Mouse (Mus musculus) liver, embryonic 13.5 days (tissue): ENCODE measurements around the gene Chd6. TPM values are rescaled to one million over a fixed set of nuclear protein-coding genes. Genes with fewer than 3 reads are reported as not detected.

Experiments used
- ATAC-seq: fragments of 200-750 bp; cut with Nextera tagmentation; 2 replicates; pipeline ENCODE4 v1.8.0; 2017; ENCODE audit warnings: low read depth, mild to moderate bottlenecking, moderate number of reproducible peaks, moderate library complexity
- DNase-seq: peaks from one replicate; pipeline ENCODE4 v3.0.0; 2022
- H3K27ac ChIP-seq: fragments of 300-500 bp; sonication (generic); 2 replicates; pipeline ENCODE4 v1.5.1; 2015; ENCODE audit warnings: moderate library complexity, mild to moderate bottlenecking, inconsistent platforms
- H3K27me3 ChIP-seq: fragments of 300-500 bp; sonication (generic); 2 replicates; pipeline ENCODE4 v1.6.1; 2015; ENCODE audit warnings: mild to moderate bottlenecking, inconsistent platforms
- H3K36me3 ChIP-seq: fragments of 300-500 bp; sonication (generic); 2 replicates; pipeline ENCODE4 v1.6.1; 2015; ENCODE audit warnings: mild to moderate bottlenecking, inconsistent platforms
- H3K4me1 ChIP-seq: fragments of 300-500 bp; sonication (generic); replicated peaks from 2 replicates; pipeline ENCODE4 v1.6.1; 2015; ENCODE audit warnings: inconsistent platforms
- H3K4me2 ChIP-seq: fragments of 300-500 bp; sonication (generic); 2 replicates; pipeline ENCODE4 v1.6.1; 2015; ENCODE audit warnings: inconsistent platforms, mild to moderate bottlenecking, moderate library complexity
- H3K4me3 ChIP-seq: fragments of 300-500 bp; sonication (generic); replicated peaks from 2 replicates; pipeline ENCODE4 v1.5.1; 2015; ENCODE audit warnings: mild to moderate bottlenecking, inconsistent platforms
- H3K9ac ChIP-seq: fragments of 300-500 bp; sonication (generic); 2 replicates; pipeline ENCODE4 v1.6.1; 2015; ENCODE audit warnings: mild to moderate bottlenecking, inconsistent platforms
- H3K9me3 ChIP-seq: fragments of 300-500 bp; sonication (generic); replicated peaks from 2 replicates; pipeline ENCODE4 v1.6.1; 2016; ENCODE audit warnings: inconsistent platforms
- WGBS: fragments of 180-500 bp; shearing (Covaris S2); methylation state at CpG from one replicate; pipeline ENCODE4 v1.1.7; 2015; ENCODE audit not compliant: insufficient replicate concordance; 5-methylcytosine and 5-hydroxymethylcytosine counted together
- polyA plus RNA-seq: library from polyadenylated mRNA; unstranded; fragments of >200 nt; fragmentation: Nextera tagmentation; extraction: Ambion mirVana; gene quantifications from 2 replicates; pipeline ENCODE4 v1.2.1, GENCODE M21; 2015

Chd6 gene
- polyA plus RNA-seq, 1 experiment from 2014 or later: 4.5 TPM

DNA sequence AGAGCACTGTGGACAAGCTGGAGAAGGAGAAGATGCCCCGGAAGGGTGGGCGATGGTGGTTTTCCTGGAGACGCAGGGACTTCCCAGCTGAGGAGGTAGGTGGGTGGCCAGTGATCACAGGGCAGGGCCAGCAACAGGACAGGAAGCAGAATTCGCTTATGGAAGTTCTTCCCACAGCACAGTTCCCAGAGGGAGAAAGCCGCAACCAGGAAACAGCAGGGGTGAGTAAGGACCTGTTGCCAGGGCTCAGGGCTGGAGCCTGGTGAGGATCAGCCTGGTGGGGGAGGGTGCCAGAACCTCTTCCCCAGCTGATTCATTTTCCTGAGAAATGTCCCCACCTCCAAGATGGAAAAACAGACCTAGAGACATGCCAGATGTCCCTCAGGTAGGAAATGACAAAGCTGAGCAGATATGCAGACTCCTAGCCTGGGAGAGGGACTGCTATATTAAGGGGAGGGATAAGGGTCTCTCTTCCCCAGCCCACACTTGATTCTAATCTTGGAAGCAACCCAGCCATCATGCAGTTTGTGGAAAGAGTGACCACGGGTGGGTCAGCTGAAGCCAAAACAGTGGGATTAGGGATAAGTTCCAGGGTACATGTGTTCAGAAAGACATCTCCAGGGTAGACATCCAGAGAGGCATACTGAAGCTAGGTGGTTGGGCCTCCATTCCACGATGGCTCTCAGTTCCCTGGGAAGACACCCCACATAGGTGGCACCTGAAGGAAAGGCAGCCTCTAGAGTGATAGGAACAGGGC, 207.0 kb downstream of the Chd6 start:
- 37% methylated on average over 7 of the region's 7 CpGs for WGBS
- Histone ChIP-seq H3K9ac (no peak overlapping the region), H3K4me2 (no peak overlapping the region), H3K9me3 (no peaks in the 10 kb centered on the region), H3K4me1 (no peaks in the 10 kb centered on the region), H3K27ac (no peak overlapping the region), H3K4me3 (no peak overlapping the region), H3K27me3 (no peaks in the 10 kb centered on the region), H3K36me3 (no peaks in the 10 kb centered on the region)
- DNase-seq (no peak), ATAC-seq (no peak)

Other genes starting within 250 kb of the Chd6 start
- gene Zhx3, start 236.1 kb downstream of the Chd6 start, polyA plus RNA-seq: 2.0 and 2.1 TPM in 2 replicates
- 0.55 and 0.80 TPM in 2 replicates for gene Lpin3, start 228.4 kb downstream of the Chd6 start, polyA plus RNA-seq
- 0.38 and 0.53 TPM in 2 replicates for gene Emilin3, start 196.7 kb downstream of the Chd6 start, polyA plus RNA-seq